Mouse (Mus musculus) adrenal gland, postnatal 36 days (tissue): ENCODE measurements at regions not wholly inside any gene's neighbourhood (a gene's known extent, or its start where the extent isn't known, plus 50 kb on each side); places are given as distances from the start of the nearest gene placed in this dataset.
"Not testable (repeated sequence)": the region's sequence is repeated elsewhere in the genome, so short reads cannot be mapped to it uniquely, and the experiment has no call there.

Experiments used
- DNase-seq, 2 experiments: peaks; one replicate each; pipeline ENCODE4 v3.0.0; 2021; ENCODE audit warnings: mixed read lengths in 1 of 2

- DNase-seq, result not testable (repeated sequence)
Measured at GRCm38 (mm10) chr1:184669173-184669572, 63.2 kb downstream of the Hlx start.

DNA sequence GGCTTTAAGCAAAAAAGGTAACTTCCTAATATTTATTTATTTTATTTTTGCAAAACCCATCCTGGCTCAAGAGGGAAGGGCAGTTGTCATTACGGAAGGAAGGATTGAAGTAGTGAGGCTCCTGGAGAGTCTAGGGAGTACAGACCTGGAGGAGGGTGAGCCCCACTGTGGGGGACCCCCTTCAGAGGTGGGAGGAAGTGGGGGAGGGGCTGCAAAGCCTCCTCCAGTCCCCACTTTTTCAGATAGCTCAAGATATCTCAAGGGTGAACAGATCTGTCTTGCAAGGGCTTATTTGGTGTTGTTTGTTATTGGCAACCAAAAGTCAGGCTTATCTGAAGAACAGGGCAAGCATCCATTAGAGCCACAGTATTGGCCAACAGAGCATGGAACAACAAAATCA is 64.0 kb downstream of the Hlx start:
- no peak for DNase-seq

- no peak for DNase-seq
Measured at GRCm38 (mm10) chr1:184668022-184668421, 64.4 kb downstream of the Hlx start.

DNA sequence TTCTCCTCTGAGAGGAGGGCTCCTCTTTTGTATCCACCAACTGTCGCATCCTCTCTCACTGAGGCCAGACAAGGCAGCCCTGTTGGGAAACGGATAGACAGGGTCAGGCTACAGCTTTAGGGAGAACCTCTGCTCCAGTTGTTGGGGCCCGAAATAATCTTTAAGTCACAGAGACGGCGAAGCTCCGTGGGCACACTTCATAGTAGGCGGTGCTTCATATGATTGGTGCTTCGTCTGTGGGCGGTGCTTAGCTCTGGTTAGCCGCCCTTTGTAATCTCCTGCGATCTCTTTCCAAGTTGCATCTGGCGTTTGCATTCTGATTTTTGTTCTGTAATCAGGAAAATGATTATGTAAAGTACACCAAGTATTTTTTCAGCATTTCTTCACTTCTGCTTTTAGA is 67.2 kb downstream of the Hlx start:
- DNase-seq, result no peak

DNA sequence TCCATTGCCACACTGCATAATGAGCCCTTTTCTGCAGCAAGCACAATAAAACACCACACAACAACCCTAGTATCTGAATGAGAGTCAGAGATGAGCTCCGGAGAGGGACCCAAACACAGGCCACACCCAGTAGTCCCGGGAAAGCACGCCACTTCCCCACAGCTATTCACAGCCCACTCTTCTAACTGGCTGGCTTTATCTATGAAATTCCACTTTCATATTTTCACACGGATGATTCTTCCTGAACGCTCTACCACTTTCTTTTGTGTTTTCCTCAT is 68.4 kb downstream of the Hlx start:
- no peak for DNase-seq

DNA sequence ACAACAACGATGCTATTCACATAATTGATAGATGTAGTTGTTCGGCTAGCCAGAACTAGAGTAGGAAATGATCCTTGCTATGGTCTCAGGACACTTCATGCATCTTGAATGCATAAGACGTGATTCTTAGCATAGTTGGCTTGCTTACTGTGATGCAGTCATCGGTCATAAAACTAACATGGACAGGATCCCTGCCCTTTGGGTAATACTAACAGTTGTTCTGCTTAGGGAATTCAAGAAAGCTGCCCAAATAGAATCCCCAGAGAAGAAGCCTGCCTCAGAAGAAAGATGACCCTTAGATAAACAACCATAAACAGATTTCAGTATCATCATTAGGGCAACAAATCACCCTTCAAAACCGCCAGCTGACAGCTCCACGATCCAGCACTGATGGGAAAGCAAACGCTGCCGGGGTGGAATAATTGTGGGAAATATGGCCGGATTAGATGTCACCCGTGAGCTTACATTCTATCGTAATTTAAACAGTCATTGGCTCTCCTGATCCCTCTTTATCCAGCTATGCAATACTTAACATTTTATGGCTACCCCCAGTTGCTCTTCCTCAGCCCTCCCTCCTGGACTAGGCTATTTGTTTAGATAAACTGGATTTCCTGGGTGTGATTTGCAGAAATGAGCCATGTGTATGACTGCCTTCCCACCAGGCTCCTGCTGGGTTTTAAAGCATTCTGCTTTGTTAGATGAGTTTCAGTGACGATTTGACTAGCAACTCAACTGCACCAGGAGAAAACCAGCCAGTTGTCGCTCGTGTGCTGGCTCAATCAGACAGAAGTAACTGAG is 68.9 kb downstream of the Hlx start:
- no peak for DNase-seq

DNA sequence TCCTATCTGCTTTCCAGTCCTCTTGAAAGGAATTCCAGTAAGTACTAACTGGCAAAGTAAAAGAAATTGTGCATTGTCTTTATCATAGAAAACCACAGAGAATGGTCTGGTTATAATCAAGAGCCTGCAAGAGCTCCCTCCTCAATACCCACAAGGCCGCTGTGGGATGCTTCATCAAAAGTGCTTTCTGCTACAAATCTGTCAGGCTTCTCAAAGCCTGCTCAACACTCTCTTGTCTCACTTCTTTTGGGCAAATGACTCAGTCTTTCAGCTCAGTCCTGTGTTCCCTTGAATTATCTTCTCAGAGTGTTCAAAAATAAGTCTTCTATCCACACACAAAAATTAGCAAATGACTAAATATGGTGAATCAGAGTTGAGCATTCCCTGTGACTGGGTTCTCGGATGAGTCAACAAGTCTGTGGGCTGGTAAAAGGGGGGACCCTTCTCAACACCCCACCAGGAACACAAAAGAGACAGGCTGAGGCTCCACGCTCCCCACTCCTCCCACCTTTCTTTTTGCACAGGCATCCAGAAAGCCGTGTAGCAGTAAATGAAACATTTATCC is 81.8 kb downstream of the Hlx start:
- DNase-seq, result no peak

DNA sequence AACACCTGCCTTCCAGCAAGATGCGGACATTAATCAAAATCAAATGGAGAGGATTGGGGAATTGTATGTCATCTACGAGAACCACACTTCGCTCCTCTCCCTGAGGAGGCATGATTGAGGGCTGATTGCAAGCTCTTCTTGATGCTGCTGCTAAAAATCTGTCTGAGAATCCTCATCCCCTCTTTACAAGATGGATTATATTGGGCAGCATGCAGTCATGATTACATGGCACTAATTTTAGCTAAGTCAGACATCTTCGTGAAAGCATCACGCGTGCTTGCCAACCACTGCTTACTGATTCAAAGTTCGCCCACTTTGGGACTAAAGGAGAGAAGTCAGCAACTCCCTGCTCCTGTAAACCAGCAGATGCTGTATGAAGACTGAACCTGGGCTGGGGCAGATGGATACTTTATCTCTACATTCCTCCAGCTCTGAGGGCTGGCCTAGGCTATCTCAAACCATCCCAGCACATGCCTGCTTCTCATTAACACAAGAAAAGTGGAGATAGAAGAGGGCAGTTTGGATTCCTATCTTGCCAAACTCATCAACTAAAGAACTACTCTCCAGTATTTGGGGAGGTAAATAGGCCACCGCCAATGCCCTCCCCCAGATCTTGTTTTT is 84.4 kb downstream of the Hlx start:
- DNase-seq, result no peak

GRCm38 (mm10) chr1:184644767-184645598 is 87.4 kb downstream of the Hlx start:
- DNase-seq, result no peak

GRCm38 (mm10) chr1:184630695-184631475 is 101.5 kb downstream of the Hlx start:
- no peak for DNase-seq

- peak in 1 of 2 experiments; percentile 23 for DNase-seq
Measured at GRCm38 (mm10) chr1:184629194-184629593, 103.2 kb downstream of the Hlx start.

DNA sequence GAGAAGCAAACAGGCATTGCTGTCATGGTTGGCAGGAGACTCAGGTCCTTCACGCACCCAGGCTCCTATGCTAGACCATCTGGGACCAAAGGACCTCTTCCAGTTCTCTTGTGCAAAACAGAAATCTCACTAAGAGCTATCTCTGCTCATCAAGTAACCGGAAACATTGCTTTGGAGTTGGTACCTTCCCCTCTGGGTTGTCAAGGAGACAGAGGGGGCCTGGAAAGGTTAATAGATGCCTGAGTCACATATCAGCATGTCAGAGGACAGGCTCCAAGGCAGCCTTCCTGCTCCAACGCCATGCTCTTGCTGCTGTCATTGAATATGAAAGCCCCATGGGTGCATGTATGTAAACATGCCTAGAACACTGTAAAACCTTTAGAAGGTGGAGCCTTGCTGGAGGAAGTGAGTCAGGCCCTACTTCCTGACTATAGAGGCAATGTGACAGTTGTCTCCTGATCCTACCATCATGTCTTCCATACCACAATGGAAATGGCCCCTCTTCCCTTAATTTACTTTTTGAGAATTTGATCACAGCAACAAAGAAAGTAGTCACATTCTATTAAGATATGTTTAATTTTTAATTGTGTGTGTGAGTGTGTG is 103.8 kb downstream of the Hlx start:
- DNase-seq, result no peak

DNA sequence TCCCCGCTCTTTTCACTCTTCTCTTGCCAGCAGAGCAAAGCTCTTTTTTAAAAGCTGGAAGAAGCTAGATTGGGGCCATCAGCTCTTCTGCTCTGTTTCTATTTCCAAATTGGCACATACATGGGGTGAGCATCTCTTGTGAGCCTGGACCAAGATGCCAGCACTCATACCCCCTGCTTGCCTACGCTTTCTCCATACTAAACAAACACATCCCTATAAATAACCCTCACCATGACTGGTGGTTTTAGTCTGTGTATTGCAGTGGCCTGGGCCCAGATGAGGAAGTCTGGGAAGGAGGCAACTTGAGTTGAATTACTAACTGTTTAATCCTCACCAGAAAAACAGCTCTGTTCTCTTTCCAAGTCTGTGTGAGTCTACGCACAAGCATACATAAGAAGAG is 110.0 kb downstream of the Hlx start:
- DNase-seq, result no peak

DNA sequence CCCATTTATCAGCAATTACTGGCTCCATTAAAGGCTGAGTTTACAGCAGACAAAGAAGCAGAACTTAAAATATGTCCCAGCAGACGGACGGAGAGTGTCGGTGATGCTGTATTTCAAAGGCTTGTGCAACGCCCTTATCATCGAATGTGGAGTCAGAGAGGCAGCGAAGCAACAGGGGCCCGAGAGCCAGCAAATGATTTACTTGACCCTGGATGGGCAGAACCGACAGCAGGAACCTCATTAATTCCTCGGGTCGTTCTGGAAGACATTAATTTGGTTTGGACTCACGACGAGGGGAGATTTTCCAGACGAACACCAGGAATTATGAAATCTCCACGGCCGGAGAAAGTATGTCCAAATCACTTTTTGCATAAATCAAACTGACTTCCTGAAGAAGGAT is 110.5 kb downstream of the Hlx start:
- peak in 1 of 2 experiments; percentile 19 for DNase-seq

- DNase-seq, result no peak
Measured at GRCm38 (mm10) chr1:184617853-184618454, 114.5 kb downstream of the Hlx start.

DNA sequence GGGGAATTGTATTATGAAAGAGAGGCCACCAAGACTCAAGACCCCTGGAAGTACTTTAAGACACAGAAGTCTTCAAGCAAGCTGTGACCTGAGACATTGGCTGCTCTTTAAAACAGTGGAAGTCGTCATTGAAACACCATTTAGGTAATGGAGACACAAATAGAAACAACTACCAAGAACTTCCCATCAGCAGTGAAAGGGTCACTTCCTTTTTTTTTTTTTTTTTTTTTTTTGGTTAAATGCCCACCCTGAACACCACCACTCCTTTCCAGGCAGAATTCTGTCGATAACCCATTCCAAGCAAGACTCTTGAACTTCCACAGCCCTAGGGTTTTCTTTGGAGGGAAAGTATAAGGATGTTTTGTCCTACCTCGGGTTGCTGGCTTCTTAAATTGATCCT is 116.4 kb downstream of the Hlx start:
- DNase-seq, result no peak

- no peak for DNase-seq
Measured at GRCm38 (mm10) chr1:184614699-184615415, 117.6 kb downstream of the Hlx start.

DNA sequence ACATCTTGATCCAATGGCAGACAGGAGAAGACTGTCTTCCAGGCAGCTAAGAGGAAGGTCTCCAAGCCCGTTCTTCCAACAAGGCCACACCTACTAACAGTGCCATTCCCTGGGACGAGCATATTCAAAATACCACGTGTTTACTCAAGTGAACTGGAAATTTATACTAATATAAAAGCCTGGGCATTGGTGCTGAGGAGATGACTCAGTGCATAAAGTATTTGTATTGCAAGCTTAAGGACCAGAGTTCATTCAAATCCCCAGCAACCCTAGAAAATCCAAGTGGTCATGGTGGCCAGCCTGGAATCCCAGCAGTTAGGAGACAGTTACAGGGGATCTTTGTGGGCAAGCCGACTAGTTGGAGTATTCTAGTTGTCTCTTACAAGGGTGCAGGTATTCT is 119.5 kb downstream of the Hlx start:
- no peak for DNase-seq

GRCm38 (mm10) chr1:184608938-184609337 is 123.5 kb downstream of the Hlx start:
- no peak for DNase-seq

DNA sequence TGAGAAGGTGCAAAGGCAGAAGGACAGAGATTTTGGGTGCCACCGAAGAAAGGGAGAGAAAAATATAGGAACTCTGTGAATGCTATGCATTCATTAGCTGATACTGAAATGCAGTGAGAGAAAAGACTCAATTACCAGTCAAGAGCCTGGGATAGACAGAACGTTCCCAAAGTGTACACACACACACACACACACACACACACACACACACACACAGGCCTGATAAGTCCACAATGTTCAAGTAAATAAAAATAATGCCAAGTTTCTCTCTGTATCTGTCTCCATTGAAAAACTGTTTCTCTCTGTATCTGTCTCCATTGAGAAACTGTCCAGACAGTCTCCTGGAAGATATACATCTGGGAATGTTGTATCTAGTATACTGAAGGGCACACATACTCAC is 124.1 kb downstream of the Hlx start:
- DNase-seq, result no peak

DNA sequence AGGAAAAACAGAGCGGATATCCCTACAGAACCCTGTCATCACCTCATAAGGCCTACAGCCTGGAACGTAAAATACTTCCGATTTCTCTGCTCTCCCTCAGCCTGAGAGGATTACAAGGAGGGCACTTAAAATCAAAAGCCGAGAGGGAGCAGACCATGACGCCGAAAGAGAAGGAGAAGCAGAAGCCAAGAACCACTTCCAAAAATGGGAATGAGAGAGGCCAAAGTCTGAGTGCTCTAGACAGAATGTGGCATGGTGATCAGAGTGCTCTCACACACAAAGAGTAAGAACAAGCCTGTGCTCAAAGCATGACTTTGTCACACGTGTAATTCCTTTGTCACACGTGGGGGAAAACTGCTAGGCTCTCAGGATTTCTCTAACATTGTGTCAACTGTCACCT is 125.9 kb downstream of the Hlx start:
- DNase-seq, result no peak
